In genomic region chr10:59346560-59346959, GRCm38 (mm10) we compare ENCODE assay signal across 29 mouse cellular contexts. TPM values are rescaled to one million over a fixed set of nuclear protein-coding genes. Genes with fewer than 3 reads are reported as not detected.
"Had no signal": no experiment of that assay in that cellular context is flagged by ENCODE, and none has a peak within 500 bp of the region (broad histone marks: within the 10 kb centered on the region; RNA-seq: fewer than 3 reads in every experiment).

No protein-coding gene starts in this region.

- H3K9me3 ChIP-seq: kidney, embryonic 15.5 days; lung, embryonic 15.5 days had no signal

- H3K4me1 ChIP-seq: kidney, embryonic 15.5 days; lung, embryonic 15.5 days had no signal

- H3K4me3 ChIP-seq: kidney, embryonic 15.5 days; left cerebral cortex, adult 2 months; lung, embryonic 15.5 days had no signal

- H3K27me3 ChIP-seq: kidney, embryonic 15.5 days; lung, embryonic 15.5 days had no signal

- H3K9ac ChIP-seq: kidney, embryonic 15.5 days; lung, embryonic 15.5 days had no signal

- DNase-seq: kidney, adult 11 months; kidney, adult 8-10 months; kidney, postnatal 10 days; kidney, postnatal 36 days; layer of hippocampus, postnatal 36 days; lung, adult 18-20 months; lung, postnatal 10 days; lung, postnatal 36 days; midbrain, embryonic 14.5 days; right cerebral cortex, postnatal 14 days; right cerebral cortex, postnatal 4 days; thymus, adult 2 months; thymus, postnatal 14 days; thymus, postnatal 4 days had no signal

- H3K4me2 ChIP-seq: kidney, embryonic 15.5 days; lung, embryonic 15.5 days; midbrain, embryonic 11.5 days had no signal

- H3K27ac ChIP-seq: kidney, embryonic 15.5 days; left cerebral cortex, adult 2 months; lung, embryonic 15.5 days; stomach, postnatal 0 days had no signal

RNA-seq across cellular contexts. Expression of gene Gm10273, which starts 48.9 kb away (rescaled TPM):
- polyA plus RNA-seq: kidney, embryonic 15.5 days had no signal

RNA-seq across cellular contexts. Expression of gene Pla2g12b, which starts 56.9 kb away (rescaled TPM):
- total RNA-seq: layer of hippocampus, adult 8-10 months; layer of hippocampus, postnatal 10 days; layer of hippocampus, postnatal 36 days; left cerebral cortex, adult 2 months; left cerebral cortex, postnatal 10 days; left cerebral cortex, postnatal 36 days; megakaryocyte-erythroid progenitor cell, adult 5-6 weeks; midbrain, postnatal 0 days had no signal
- polyA plus RNA-seq: limb, embryonic 11.5 days; limb, embryonic 14.5 days; midbrain, embryonic 11.5 days; midbrain, embryonic 14.5 days; midbrain, postnatal 0 days; neural tube, embryonic 11.5 days; neural tube, embryonic 14.5 days; thymus, adult 2 months had no signal
